ENCODE assay signal across 20 mouse cellular contexts in the genomic region with DNA sequence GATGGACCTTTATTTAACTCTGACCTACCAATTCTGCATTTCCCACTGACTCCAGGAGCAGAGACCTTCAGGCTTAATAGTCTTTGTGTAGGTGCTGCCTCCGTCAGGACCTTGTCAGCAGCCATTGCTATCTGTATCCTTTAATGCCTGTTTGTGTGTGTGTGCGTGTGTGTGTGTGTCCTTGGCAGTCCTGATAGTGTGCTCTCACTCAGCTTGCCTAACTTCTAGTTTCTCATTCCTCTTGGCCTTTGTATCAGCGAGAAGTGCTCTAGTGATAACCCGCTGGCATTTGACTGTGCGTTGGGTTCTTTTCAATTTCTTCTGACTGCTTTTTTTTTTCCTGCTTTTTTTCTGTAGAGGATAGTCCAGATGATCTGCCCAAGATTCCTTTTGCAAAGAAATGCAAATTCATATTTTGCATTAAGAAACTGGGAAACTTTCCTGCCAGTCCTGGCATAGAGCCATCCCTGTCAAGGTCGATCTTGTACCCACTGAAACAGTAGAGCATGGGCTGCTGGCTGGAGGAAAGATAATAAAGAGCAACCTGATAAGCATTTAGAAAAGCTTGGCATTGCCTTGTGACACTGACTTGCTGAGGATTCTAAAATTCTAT. TPM values are rescaled to one million over a fixed set of nuclear protein-coding genes. Genes with fewer than 3 reads are reported as not detected.
DNase-seq lines count a peak whose midpoint lies in the region; ATAC-seq and TF ChIP-seq lines count a peak whose summit lies in the region.
"Had no signal": no experiment of that assay in that cellular context is flagged by ENCODE, and none has a peak within 500 bp of the region (broad histone marks: within the 10 kb centered on the region; RNA-seq: fewer than 3 reads in every experiment).

No protein-coding gene starts in this region.

- no peak for TF ChIP-seq POLR2A in MEL (IDR thresholded peaks at IDR 0.05; ENCODE audit: control insufficient read depth in 1 of 2, insufficient read depth in 1 of 2, low read depth in 1 of 2, low read length in 2 of 2, poor library complexity in 1 of 2)

- no peaks in the 10 kb centered on the region for H3K36me3 ChIP-seq in heart, embryonic 12.5 days
- no peaks in the 10 kb centered on the region for H3K36me3 ChIP-seq in MEL (ENCODE audit: control insufficient read depth in 1 of 2, insufficient read depth in 2 of 2, low read length in 2 of 2)
- no peaks in the 10 kb centered on the region for H3K36me3 ChIP-seq in forebrain, embryonic 16.5 days (ENCODE audit: control insufficient read depth, insufficient read depth)
- no peaks in the 10 kb centered on the region for H3K36me3 ChIP-seq in midbrain, embryonic 16.5 days (ENCODE audit: control insufficient read depth, insufficient read depth, low read length)
- H3K36me3 ChIP-seq: embryonic facial prominence, embryonic 15.5 days; G1E; limb, embryonic 10.5 days; liver, embryonic 15.5 days; midbrain, embryonic 15.5 days; neural tube, embryonic 13.5 days had no signal

- no peak for ATAC-seq in heart, embryonic 12.5 days (ENCODE audit: insufficient number of reproducible peaks, low FRiP score)
- ATAC-seq in forebrain, embryonic 16.5 days: no peak
- no peak for ATAC-seq in midbrain, embryonic 16.5 days
- ATAC-seq: forebrain, embryonic 14.5 days; midbrain, embryonic 15.5 days had no signal

- peak; percentile 34 for DNase-seq in heart, adult 8-10 months (ENCODE audit: low spot score)
- peak; percentile 30 for DNase-seq in MEL (ENCODE audit: low read depth, low spot score)
- DNase-seq in adrenal gland, postnatal 10 days: peak; percentile 77
- peak; percentile 26 for DNase-seq in heart, postnatal 4 days
- no peak for DNase-seq in frontal cortex, postnatal 14 days (ENCODE audit: low spot score in 2 of 2)
- DNase-seq: gastrocnemius, postnatal 14 days; kidney, postnatal 14 days; lung, postnatal 14 days; right cerebral cortex, adult 18-20 months; thymus, adult 18-20 months had no signal

- TF ChIP-seq RAD21 in MEL (IDR thresholded peaks at IDR 0.05; ENCODE audit: low read depth, low read length): no peak

- TF ChIP-seq CTCF in MEL (IDR thresholded peaks at IDR 0.05 in 2 of 3, conservative IDR thresholded peaks at IDR 0.05 in 1 of 3; ENCODE audit: control insufficient read depth in 1 of 3, insufficient read depth in 1 of 3, low read depth in 2 of 3, low read length in 3 of 3, poor library complexity in 1 of 3, severe bottlenecking in 1 of 3): no peak

- no peak overlapping the region for H3K27ac ChIP-seq in heart, embryonic 12.5 days (ENCODE audit: poor library complexity, severe bottlenecking)
- H3K27ac ChIP-seq in MEL (ENCODE audit: control insufficient read depth, low read depth, low read length): no peak overlapping the region
- no peak overlapping the region for H3K27ac ChIP-seq in forebrain, embryonic 16.5 days (ENCODE audit: low read length)
- H3K27ac ChIP-seq in midbrain, embryonic 16.5 days (ENCODE audit: low read length): no peak overlapping the region
- H3K27ac ChIP-seq: embryonic facial prominence, embryonic 15.5 days; limb, embryonic 10.5 days; liver, embryonic 15.5 days; midbrain, embryonic 15.5 days; neural tube, embryonic 13.5 days had no signal

- H3K27me3 ChIP-seq in heart, embryonic 12.5 days (replicated peaks): no peaks in the 10 kb centered on the region
- peaks cover 2 to 7% of the 10 kb centered on the region in 2 experiments; a peak in 3 of 4 replicates for H3K27me3 ChIP-seq in MEL (ENCODE audit: control insufficient read depth in 1 of 2, insufficient read depth in 2 of 2, low read length in 2 of 2)
- no peaks in the 10 kb centered on the region for H3K27me3 ChIP-seq in forebrain, embryonic 16.5 days (replicated peaks; ENCODE audit: control insufficient read depth, insufficient read depth, low read length)
- H3K27me3 ChIP-seq in midbrain, embryonic 16.5 days (ENCODE audit: control insufficient read depth, insufficient read depth, low read depth, low read length): no peaks in the 10 kb centered on the region
- H3K27me3 ChIP-seq: embryonic facial prominence, embryonic 15.5 days; liver, embryonic 15.5 days; midbrain, embryonic 15.5 days; neural tube, embryonic 13.5 days had no signal

- whole genome bisulfite sequencing in heart, embryonic 12.5 days: 36% methylated on average over 6 of the region's 6 CpGs
- WGBS in forebrain, embryonic 16.5 days: 74% methylated on average over 6 of the region's 6 CpGs
- WGBS in midbrain, embryonic 16.5 days: 87% methylated on average over 6 of the region's 6 CpGs

- no peak overlapping the region for H3K4me2 ChIP-seq in heart, embryonic 12.5 days
- no peak overlapping the region for H3K4me2 ChIP-seq in forebrain, embryonic 16.5 days (ENCODE audit: low read length)
- H3K4me2 ChIP-seq in midbrain, embryonic 16.5 days (ENCODE audit: low read length): no peak overlapping the region
- H3K4me2 ChIP-seq: embryonic facial prominence, embryonic 15.5 days; liver, embryonic 15.5 days; midbrain, embryonic 15.5 days; neural tube, embryonic 13.5 days had no signal

- H3K9ac ChIP-seq in heart, embryonic 12.5 days: no peak overlapping the region
- H3K9ac ChIP-seq in MEL (ENCODE audit: control insufficient read depth, low read depth, low read length, poor library complexity, severe bottlenecking): no peak overlapping the region
- H3K9ac ChIP-seq in forebrain, embryonic 16.5 days (replicated peaks; ENCODE audit: low read depth, low read length): no peak overlapping the region
- H3K9ac ChIP-seq in midbrain, embryonic 16.5 days (ENCODE audit: low read depth, low read length): no peak overlapping the region
- H3K9ac ChIP-seq: embryonic facial prominence, embryonic 15.5 days; liver, embryonic 15.5 days; midbrain, embryonic 15.5 days; neural tube, embryonic 13.5 days had no signal

- no peak for TF ChIP-seq EP300 in MEL (IDR thresholded peaks at IDR 0.05; ENCODE audit: low read depth in 1 of 2, low read length in 2 of 2)

- H3K4me3 ChIP-seq in heart, embryonic 12.5 days: no peak overlapping the region
- no peak overlapping the region for H3K4me3 ChIP-seq in MEL (ENCODE audit: control insufficient read depth in 1 of 2, insufficient read depth in 1 of 2, low read depth in 2 of 2, low read length in 2 of 2)
- H3K4me3 ChIP-seq in forebrain, embryonic 16.5 days (replicated peaks; ENCODE audit: low read length): no peak overlapping the region
- no peak overlapping the region for H3K4me3 ChIP-seq in midbrain, embryonic 16.5 days (ENCODE audit: low read depth, low read length)
- H3K4me3 ChIP-seq: embryonic facial prominence, embryonic 15.5 days; limb, embryonic 10.5 days; liver, embryonic 15.5 days; midbrain, embryonic 15.5 days; neural tube, embryonic 13.5 days had no signal

- no peaks in the 10 kb centered on the region for H3K79me2 ChIP-seq in MEL (ENCODE audit: control insufficient read depth, insufficient read depth, low read length, poor library complexity)

- peaks cover 4% of the 10 kb centered on the region; the same call in 1 of the 2 replicates for H3K4me1 ChIP-seq in heart, embryonic 12.5 days (replicated peaks)
- H3K4me1 ChIP-seq in MEL (ENCODE audit: control insufficient read depth in 1 of 2, insufficient read depth in 2 of 2, low read length in 2 of 2): peaks cover 0 to 3% of the 10 kb centered on the region in 2 experiments; a peak in 1 of 4 replicates
- H3K4me1 ChIP-seq in forebrain, embryonic 16.5 days (replicated peaks; ENCODE audit: control insufficient read depth, insufficient read depth, low read length): no peaks in the 10 kb centered on the region
- no peaks in the 10 kb centered on the region for H3K4me1 ChIP-seq in midbrain, embryonic 16.5 days (ENCODE audit: control insufficient read depth, insufficient read depth, low read length)
- H3K4me1 ChIP-seq: embryonic facial prominence, embryonic 15.5 days; liver, embryonic 15.5 days; midbrain, embryonic 15.5 days; neural tube, embryonic 13.5 days had no signal

- no peaks in the 10 kb centered on the region for H3K9me3 ChIP-seq in heart, embryonic 12.5 days (replicated peaks)
- no peaks in the 10 kb centered on the region for H3K9me3 ChIP-seq in MEL (replicated peaks; ENCODE audit: insufficient read depth, low read length)
- no peaks in the 10 kb centered on the region for H3K9me3 ChIP-seq in forebrain, embryonic 16.5 days (ENCODE audit: control insufficient read depth, low read length)
- no peaks in the 10 kb centered on the region for H3K9me3 ChIP-seq in midbrain, embryonic 16.5 days (replicated peaks; ENCODE audit: control insufficient read depth, low read length, poor library complexity, severe bottlenecking)
- H3K9me3 ChIP-seq: embryonic facial prominence, embryonic 15.5 days; G1E; limb, embryonic 10.5 days; liver, embryonic 15.5 days; midbrain, embryonic 15.5 days; neural tube, embryonic 13.5 days had no signal

TF ChIP-seq in MEL, 35 proteins besides CTCF, POLR2A, EP300 and RAD21 (continues in another document):
- TF ChIP-seq SIN3A (IDR thresholded peaks at IDR 0.05; ENCODE audit: low read length) (no peak), ZMIZ1 (IDR thresholded peaks at IDR 0.05; ENCODE audit: low read depth, low read length) (no peak), GATA1 (IDR thresholded peaks at IDR 0.05; ENCODE audit: low read depth, low read length) (no peak; the same call in 1 of the 2 replicates), MAZ (IDR thresholded peaks at IDR 0.05; ENCODE audit: low read depth, low read length) (no peak), USF2 (IDR thresholded peaks at IDR 0.05; ENCODE audit: borderline replicate concordance in 1 of 2, insufficient read depth in 1 of 2, low read depth in 1 of 2, low read length in 2 of 2) (no peak)

RNA-seq across cellular contexts. Expression of gene Tax1bp1, which starts 21.0 kb away (rescaled TPM):
- total RNA-seq in heart, adult 8-10 months (2022): 100 to 1,000 TPM; 116 to 125 (median 120) TPM
- 102 and 111 TPM in 2 replicates for polyA plus RNA-seq in heart, embryonic 12.5 days (2016; fragmentation: Nextera tagmentation; extraction: Ambion mirVana)
- 39.8 and 46.0 TPM in 2 replicates for total RNA-seq in MEL (2012; rRNA removed)
- polyA plus RNA-seq in MEL (2012; ENCODE audit: insufficient read depth in 1 of 2, insufficient read length in 2 of 2, low read depth in 1 of 2, low replicate concordance in 2 of 2, missing spikeins in 1 of 2): 10 to 100 TPM in 1 of 2 experiments, not detected in 1; 45.6 TPM
- total RNA-seq in adrenal gland, postnatal 10 days (2021): 100 to 1,000 TPM; 124 to 138 TPM
- 100 to 1,000 TPM; 107 to 113 TPM for total RNA-seq in heart, postnatal 4 days (2021)
- polyA plus RNA-seq in forebrain, embryonic 16.5 days (2015; fragmentation: Nextera tagmentation; extraction: Ambion mirVana): 161 and 172 TPM in 2 replicates
- polyA plus RNA-seq in midbrain, embryonic 16.5 days (2015; fragmentation: Nextera tagmentation; extraction: Ambion mirVana): 144 and 149 TPM in 2 replicates

RNA-seq across cellular contexts. Expression of gene Hibadh, which starts 52.4 kb away (rescaled TPM):
- 100 to 1,000 TPM; 253 to 275 (median 269) TPM for total RNA-seq in heart, adult 8-10 months (2022)
- polyA plus RNA-seq in heart, embryonic 12.5 days (2016; fragmentation: Nextera tagmentation; extraction: Ambion mirVana): 126 and 129 TPM in 2 replicates
- total RNA-seq in MEL (2012; rRNA removed): 30.9 and 31.2 TPM in 2 replicates
- polyA plus RNA-seq in MEL (2012; ENCODE audit: insufficient read depth in 1 of 2, insufficient read length in 2 of 2, low read depth in 1 of 2, low replicate concordance in 2 of 2, missing spikeins in 1 of 2): 10 to 100 TPM in 1 of 2 experiments, not detected in 1; 39.3 TPM
- 100 to 1,000 TPM; 219 to 227 TPM for total RNA-seq in adrenal gland, postnatal 10 days (2021)
- 100 to 1,000 TPM; 126 to 131 TPM for total RNA-seq in heart, postnatal 4 days (2021)
- 50.8 and 55.3 TPM in 2 replicates for polyA plus RNA-seq in forebrain, embryonic 16.5 days (2015; fragmentation: Nextera tagmentation; extraction: Ambion mirVana)
- 58.4 and 64.7 TPM in 2 replicates for polyA plus RNA-seq in midbrain, embryonic 16.5 days (2015; fragmentation: Nextera tagmentation; extraction: Ambion mirVana)

Comparison
In these comparisons a context has a peak if more than half of its experiments do, and no peak if none do; other contexts are left out.
1. DNase-seq: peak in heart, adult 8-10 months (single experiment), MEL (single experiment), adrenal gland, postnatal 10 days (single experiment) and heart, postnatal 4 days (single experiment); none in frontal cortex, postnatal 14 days (0 of 2).